Mouse (Mus musculus): ENCODE measurements around the gene March11. TPM values are rescaled to one million over a fixed set of nuclear protein-coding genes. Genes with fewer than 3 reads are reported as not detected.

The March11 gene
- polyA plus RNA-seq, 1 experiment from 2014 or later, result 1.1 TPM

DNA sequence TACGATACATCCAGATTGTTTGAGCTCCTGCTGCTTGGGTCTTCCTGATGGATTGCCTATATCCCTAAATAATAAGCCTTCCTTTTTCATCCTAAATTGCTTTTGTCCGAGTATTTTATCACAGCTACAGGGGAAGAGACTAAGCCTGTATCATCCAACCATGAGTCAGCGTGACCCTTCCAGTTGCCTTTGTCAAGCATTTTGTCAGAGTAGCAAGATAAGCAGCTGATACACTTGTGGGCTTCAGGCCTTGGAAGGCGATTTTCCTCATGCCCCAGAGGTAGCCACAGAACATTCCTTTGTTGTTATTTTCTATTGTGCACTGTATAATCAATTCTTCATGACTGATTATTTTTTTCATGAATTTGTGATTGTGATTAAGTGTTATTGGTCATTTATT, 14.0 kb downstream of the March11 start:
- H3K4me3 ChIP-seq (replicated peaks), result no peak overlapping the region

DNA sequence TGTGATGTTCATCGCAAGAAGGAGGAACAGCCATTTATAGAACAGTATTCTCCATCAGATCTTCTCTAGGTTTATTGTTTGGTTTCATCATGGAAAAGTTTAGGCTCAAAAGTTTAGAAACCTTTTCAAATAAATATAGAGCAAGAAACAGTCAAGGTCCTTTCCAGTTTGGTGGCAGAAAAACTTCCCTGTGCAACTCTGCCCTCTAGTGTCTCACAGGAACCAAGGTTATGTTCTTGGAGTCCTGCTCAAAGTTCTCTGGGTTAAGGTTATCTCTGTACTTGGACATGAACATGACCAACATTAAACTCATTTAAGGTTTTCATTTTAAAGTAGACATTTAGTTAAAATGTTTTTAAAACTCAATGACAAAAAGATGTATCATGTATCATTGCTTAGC, 18.3 kb downstream of the March11 start:
- no peak for ATAC-seq (ENCODE audit: insufficient number of reproducible peaks, low FRiP score, low TSS enrichment, low read depth)

More for the DNA sequence above, 14.0 kb downstream of the March11 start:
- no peaks in the 10 kb centered on the region for H3K36me3 ChIP-seq
- no peaks in the 10 kb centered on the region for H3K9me3 ChIP-seq (replicated peaks)
- H3K9ac ChIP-seq, result no peak overlapping the region
- H3K27ac ChIP-seq (replicated peaks), result no peak overlapping the region
- no peak overlapping the region for H3K4me2 ChIP-seq (replicated peaks)
- no peaks in the 10 kb centered on the region for H3K4me1 ChIP-seq
- WGBS, result 85% methylated on average over 4 of the region's 4 CpGs
- no peak for ATAC-seq (ENCODE audit: insufficient number of reproducible peaks, low FRiP score, low TSS enrichment, low read depth)
- no peaks in the 10 kb centered on the region for H3K27me3 ChIP-seq

DNA sequence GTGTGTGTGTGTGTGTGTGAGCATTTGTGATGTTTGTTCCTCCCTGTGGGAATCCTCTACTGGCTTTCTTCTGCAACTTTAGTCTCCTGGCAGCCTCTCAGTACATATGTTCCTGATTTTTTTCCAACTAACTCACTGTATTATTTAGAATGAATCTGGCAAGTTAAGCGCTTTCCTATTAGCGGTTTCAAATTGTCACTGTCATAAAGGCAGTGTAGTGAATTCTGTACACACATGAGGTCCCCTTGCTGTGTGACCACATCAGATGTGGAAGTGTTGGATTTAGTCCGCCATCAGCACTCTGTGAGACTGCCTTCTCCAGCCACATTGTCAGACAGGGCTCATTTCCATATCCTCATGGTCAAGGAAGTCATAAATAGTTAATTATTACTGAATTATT, 26.9 kb downstream of the March11 start:
- H3K4me1 ChIP-seq, result no peaks in the 10 kb centered on the region; the same call in 1 of the 2 replicates

More for the DNA sequence above, 18.3 kb downstream of the March11 start:
- Histone ChIP-seq H3K9ac (no peak overlapping the region), H3K27me3 (no peaks in the 10 kb centered on the region), H3K27ac (replicated peaks) (no peak overlapping the region), H3K36me3 (no peaks in the 10 kb centered on the region), H3K4me3 (replicated peaks) (no peak overlapping the region), H3K4me2 (replicated peaks) (no peak overlapping the region), H3K9me3 (replicated peaks) (no peaks in the 10 kb centered on the region), H3K4me1 (no peaks in the 10 kb centered on the region)
- 91% methylated on average over 1 of the region's 1 CpGs for WGBS

DNA sequence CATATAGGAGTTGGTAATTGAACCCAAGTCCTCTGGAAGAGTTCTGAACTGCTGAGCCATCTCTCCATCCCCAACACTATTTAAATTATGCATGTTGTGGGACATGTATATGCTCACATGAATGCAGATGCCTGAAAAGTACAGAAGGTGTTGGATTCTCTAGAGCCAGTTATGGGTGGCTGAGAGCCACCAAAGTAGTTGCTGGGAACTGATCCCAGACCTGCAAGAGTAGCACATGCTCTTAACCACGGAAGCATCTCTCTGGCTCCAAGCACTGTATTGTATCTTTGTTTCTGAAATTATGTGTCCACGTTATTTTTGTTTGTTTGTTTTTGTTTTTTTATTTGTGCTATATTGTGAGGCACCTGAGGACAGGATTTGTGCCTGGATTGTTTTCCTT, 28.9 kb downstream of the March11 start:
- 88% methylated on average over 2 of the region's 2 CpGs for WGBS
- Histone ChIP-seq H3K27ac (replicated peaks) (no peak overlapping the region), H3K36me3 (no peaks in the 10 kb centered on the region), H3K4me3 (replicated peaks) (no peak overlapping the region), H3K4me2 (replicated peaks) (no peak overlapping the region), H3K4me1 (no peaks in the 10 kb centered on the region; the same call in 1 of the 2 replicates), H3K9ac (no peak overlapping the region), H3K9me3 (replicated peaks) (no peaks in the 10 kb centered on the region), H3K27me3 (no peaks in the 10 kb centered on the region)
- no peak for ATAC-seq (ENCODE audit: insufficient number of reproducible peaks, low FRiP score, low TSS enrichment, low read depth)

More for the DNA sequence above, 26.9 kb downstream of the March11 start:
- H3K36me3 ChIP-seq, result no peaks in the 10 kb centered on the region
- ATAC-seq (ENCODE audit: insufficient number of reproducible peaks, low FRiP score, low TSS enrichment, low read depth), result no peak
- no peak overlapping the region for H3K4me3 ChIP-seq (replicated peaks)
- H3K27ac ChIP-seq (replicated peaks), result no peak overlapping the region
- no peak overlapping the region for H3K9ac ChIP-seq
- no peaks in the 10 kb centered on the region for H3K9me3 ChIP-seq (replicated peaks)
- 52% methylated on average over 3 of the region's 3 CpGs for WGBS
- H3K4me2 ChIP-seq (replicated peaks), result no peak overlapping the region
- H3K27me3 ChIP-seq, result no peaks in the 10 kb centered on the region

DNA sequence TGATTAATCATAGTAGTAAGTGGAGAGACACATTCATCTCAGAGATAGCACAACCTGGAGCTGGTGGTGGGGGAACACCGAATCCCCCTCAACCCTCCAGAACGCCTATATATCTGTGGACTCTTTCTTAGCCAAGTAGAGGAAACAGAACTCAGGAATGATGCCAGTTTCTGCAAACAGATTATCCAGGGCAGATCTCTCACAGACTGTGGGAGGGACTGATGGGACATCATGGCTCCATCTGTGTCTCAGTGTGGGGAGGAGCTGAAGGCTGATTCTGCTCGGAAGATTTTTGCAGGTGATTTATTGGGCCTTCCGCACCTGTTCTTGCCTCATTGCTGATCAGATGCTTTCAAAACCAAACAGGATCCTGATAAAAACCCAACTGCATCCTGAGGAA, 29.5 kb downstream of the March11 start:
- Histone ChIP-seq H3K9me3 (replicated peaks) (no peaks in the 10 kb centered on the region), H3K27ac (replicated peaks) (no peak overlapping the region), H3K27me3 (no peaks in the 10 kb centered on the region), H3K9ac (no peak overlapping the region), H3K4me2 (replicated peaks) (no peak overlapping the region), H3K36me3 (no peaks in the 10 kb centered on the region), H3K4me1 (no peaks in the 10 kb centered on the region; the same call in 1 of the 2 replicates), H3K4me3 (replicated peaks) (no peak overlapping the region)
- whole genome bisulfite sequencing, result 82% methylated on average over 4 of the region's 4 CpGs
- ATAC-seq (ENCODE audit: insufficient number of reproducible peaks, low FRiP score, low TSS enrichment, low read depth), result no peak

DNA sequence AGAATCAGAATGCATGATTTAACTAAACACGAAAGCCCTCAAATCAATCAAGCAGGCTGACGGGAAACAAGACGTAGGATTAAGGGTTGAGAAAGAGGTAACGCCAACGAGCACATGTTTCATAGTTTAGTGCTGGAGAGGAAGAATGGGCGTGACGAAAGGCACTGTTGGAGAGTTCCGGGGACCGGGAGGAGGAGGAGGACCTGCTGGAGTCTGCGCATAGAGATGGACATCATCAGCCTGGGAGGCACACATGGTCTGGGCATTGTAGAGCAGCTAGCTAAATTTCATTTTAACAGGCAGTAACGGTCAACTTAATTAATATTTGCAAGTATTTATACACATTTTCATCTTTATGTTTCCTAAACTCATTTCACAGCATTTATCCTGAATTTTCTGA, 31.6 kb downstream of the March11 start:
- Histone ChIP-seq H3K4me3 (replicated peaks) (no peak overlapping the region), H3K27me3 (no peaks in the 10 kb centered on the region), H3K9ac (no peak overlapping the region), H3K4me1 (no peaks in the 10 kb centered on the region; the same call in 1 of the 2 replicates), H3K27ac (replicated peaks) (no peak overlapping the region), H3K4me2 (replicated peaks) (no peak overlapping the region), H3K9me3 (replicated peaks) (no peaks in the 10 kb centered on the region), H3K36me3 (no peaks in the 10 kb centered on the region)
- 70% methylated on average over 11 of the region's 11 CpGs for WGBS
- no peak for ATAC-seq (ENCODE audit: insufficient number of reproducible peaks, low FRiP score, low TSS enrichment, low read depth)

DNA sequence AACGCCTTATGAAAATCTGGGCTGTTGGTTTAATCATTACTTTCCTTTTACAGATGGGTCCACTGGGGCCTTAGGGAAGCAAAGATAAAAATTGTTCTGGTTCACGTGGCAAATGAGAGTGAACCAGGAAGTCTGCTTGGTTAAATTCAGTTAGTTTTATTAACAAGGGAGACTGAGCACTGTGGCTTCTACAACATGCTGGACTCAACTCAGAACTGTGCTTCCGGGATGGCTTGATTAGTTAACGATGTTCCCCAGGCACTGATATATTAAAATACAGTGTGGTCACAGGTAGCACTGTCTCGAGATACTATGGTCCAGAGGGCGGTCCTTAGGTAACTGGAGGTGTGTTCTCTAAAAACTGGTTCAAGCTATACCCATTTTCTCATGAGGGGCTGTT, 32.1 kb downstream of the March11 start:
- 77% methylated on average over 6 of the region's 6 CpGs for WGBS
- Histone ChIP-seq H3K36me3 (no peaks in the 10 kb centered on the region), H3K4me2 (replicated peaks) (no peak overlapping the region), H3K4me3 (replicated peaks) (no peak overlapping the region), H3K9me3 (replicated peaks) (no peaks in the 10 kb centered on the region), H3K9ac (no peak overlapping the region), H3K27ac (replicated peaks) (no peak overlapping the region), H3K27me3 (no peaks in the 10 kb centered on the region), H3K4me1 (no peaks in the 10 kb centered on the region)
- no peak for ATAC-seq (ENCODE audit: insufficient number of reproducible peaks, low FRiP score, low TSS enrichment, low read depth)

DNA sequence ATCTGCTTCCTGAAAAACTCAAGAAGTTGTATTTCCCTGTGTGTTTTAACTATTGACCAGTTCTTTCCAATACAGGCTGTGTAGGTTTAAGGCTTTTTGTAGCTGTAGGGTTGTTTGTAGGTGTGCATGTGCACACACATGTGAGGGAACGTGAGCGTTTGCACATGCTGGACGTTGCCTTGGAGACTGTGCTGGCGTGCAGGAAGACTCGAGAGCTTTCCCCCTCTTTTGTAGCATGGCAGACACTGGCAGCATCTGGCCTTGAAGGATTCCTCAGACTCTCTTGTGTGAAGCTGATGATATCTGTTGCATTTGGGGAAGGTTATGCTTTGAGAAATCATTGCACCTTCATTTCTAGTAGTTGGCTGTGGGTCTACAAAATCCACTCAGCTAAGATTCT, 35.5 kb downstream of the March11 start:
- no peak for ATAC-seq (ENCODE audit: insufficient number of reproducible peaks, low FRiP score, low TSS enrichment, low read depth)

DNA sequence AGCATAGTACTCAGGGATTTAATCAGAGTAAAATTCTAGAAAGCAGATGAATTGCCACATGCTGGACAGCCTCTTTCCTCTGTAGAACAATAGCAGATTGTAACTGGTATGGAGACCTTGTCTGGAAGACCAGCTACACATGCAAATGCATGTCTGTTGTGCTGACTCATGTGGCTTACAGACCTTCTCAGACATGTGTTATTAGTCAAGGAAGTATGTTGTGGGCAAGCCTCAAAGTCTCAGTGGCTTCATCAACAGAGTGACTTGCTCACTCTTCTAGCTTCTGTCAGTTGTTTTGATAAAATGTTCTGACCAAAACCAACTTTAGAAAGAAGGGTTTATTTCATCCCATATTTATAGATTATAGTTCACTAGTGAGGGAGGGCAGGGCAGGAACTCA, 44.8 kb downstream of the March11 start:
- H3K9me3 ChIP-seq (replicated peaks), result no peaks in the 10 kb centered on the region
- no peaks in the 10 kb centered on the region for H3K27me3 ChIP-seq
- no peak overlapping the region for H3K9ac ChIP-seq
- no peaks in the 10 kb centered on the region for H3K4me1 ChIP-seq
- no peak for ATAC-seq (ENCODE audit: insufficient number of reproducible peaks, low FRiP score, low TSS enrichment, low read depth)
- H3K36me3 ChIP-seq, result no peaks in the 10 kb centered on the region
- no peak overlapping the region for H3K27ac ChIP-seq (replicated peaks)
- no peak overlapping the region for H3K4me3 ChIP-seq (replicated peaks)
- no peak overlapping the region for H3K4me2 ChIP-seq (replicated peaks)

More for the DNA sequence above, 35.5 kb downstream of the March11 start:
- no peak overlapping the region for H3K4me3 ChIP-seq (replicated peaks)
- H3K36me3 ChIP-seq, result no peaks in the 10 kb centered on the region
- H3K9me3 ChIP-seq (replicated peaks), result no peaks in the 10 kb centered on the region
- no peak overlapping the region for H3K27ac ChIP-seq (replicated peaks)
- no peaks in the 10 kb centered on the region for H3K4me1 ChIP-seq
- H3K9ac ChIP-seq, result no peak overlapping the region
- H3K27me3 ChIP-seq, result no peaks in the 10 kb centered on the region
- H3K4me2 ChIP-seq (replicated peaks), result no peak overlapping the region
- 80% methylated on average over 5 of the region's 5 CpGs for WGBS

DNA sequence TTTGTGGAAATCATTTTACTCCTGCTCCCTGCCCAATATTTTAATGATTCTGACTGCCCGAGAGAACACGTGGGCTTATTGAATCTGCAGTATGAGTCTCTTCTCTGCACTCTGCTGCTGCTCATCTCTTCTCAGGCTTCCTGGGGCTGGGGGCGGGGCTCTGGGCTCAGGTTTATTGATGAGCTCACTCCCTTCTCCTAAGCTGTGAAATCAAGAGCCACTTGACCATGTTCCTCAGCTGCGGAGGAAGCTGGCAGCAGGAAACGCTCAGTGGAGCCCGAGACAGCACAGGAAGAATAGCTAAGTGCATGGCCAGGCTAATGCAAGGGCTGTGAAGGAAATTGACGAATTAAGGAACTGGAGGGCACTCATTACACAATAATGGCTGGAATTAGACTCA, 56.5 kb downstream of the March11 start:
- H3K9me3 ChIP-seq (replicated peaks), result no peaks in the 10 kb centered on the region

DNA sequence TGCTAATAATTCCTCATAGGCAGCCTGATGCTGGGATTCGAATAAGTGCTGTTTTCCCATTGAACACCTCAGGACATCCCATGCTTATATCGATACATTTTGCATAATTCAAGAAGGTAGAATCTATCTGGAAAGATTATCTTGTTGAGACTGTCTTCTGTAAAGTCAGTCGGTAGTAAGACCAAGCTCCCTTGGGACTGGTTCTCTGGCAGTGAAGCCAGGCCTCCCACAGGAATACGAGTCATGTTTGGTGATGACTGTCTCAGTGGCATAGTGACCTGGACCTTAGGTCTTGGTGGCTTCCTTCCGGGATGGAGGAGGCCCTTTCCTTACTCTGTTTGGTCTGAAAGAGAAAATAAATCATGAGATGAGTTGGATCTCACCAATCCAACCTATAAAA, 57.7 kb downstream of the March11 start:
- H3K27ac ChIP-seq (replicated peaks), result no peak overlapping the region
- H3K36me3 ChIP-seq, result no peaks in the 10 kb centered on the region
- no peaks in the 10 kb centered on the region for H3K4me1 ChIP-seq
- H3K27me3 ChIP-seq, result no peaks in the 10 kb centered on the region
- ATAC-seq (ENCODE audit: insufficient number of reproducible peaks, low FRiP score, low TSS enrichment, low read depth), result no peak
- H3K4me2 ChIP-seq (replicated peaks), result no peak overlapping the region
- no peak overlapping the region for H3K9ac ChIP-seq
- H3K9me3 ChIP-seq (replicated peaks), result no peaks in the 10 kb centered on the region
- WGBS, result 87% methylated on average over 5 of the region's 5 CpGs
- H3K4me3 ChIP-seq (replicated peaks), result no peak overlapping the region

More for the DNA sequence above, 56.5 kb downstream of the March11 start:
- Histone ChIP-seq H3K4me1 (no peaks in the 10 kb centered on the region), H3K4me3 (replicated peaks) (no peak overlapping the region), H3K27me3 (no peaks in the 10 kb centered on the region), H3K9ac (no peak overlapping the region), H3K4me2 (replicated peaks) (no peak overlapping the region), H3K36me3 (no peaks in the 10 kb centered on the region), H3K27ac (replicated peaks) (no peak overlapping the region)
- ATAC-seq (ENCODE audit: insufficient number of reproducible peaks, low FRiP score, low TSS enrichment, low read depth), result no peak
- 30% methylated on average over 7 of the region's 7 CpGs for WGBS

DNA sequence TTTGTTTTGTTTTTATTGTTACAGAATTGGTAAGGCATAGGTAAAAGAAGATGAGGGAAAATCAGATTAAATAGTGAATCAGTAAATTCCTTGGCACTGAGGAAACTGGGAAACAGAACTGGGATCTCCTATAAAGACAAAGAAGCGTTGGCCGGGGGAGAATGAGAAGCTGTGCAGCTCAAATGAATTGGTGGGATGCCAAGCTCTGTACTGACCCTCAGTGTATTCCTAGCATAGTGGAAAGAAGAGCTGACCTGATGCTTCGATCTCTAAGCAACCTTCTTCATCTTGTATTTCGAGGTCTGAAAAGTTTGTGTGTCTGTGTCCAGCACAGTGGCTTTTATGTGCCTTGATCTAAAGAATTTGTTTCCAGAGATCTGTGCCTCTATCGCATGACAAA, 64.9 kb downstream of the March11 start:
- Histone ChIP-seq H3K27me3 (no peaks in the 10 kb centered on the region), H3K36me3 (no peaks in the 10 kb centered on the region), H3K4me3 (replicated peaks) (no peak overlapping the region), H3K27ac (replicated peaks) (no peak overlapping the region), H3K9ac (no peak overlapping the region), H3K4me1 (no peaks in the 10 kb centered on the region), H3K9me3 (replicated peaks) (no peaks in the 10 kb centered on the region), H3K4me2 (replicated peaks) (no peak overlapping the region)
- no peak for ATAC-seq (ENCODE audit: insufficient number of reproducible peaks, low FRiP score, low TSS enrichment, low read depth)
- 92% methylated on average over 5 of the region's 5 CpGs for WGBS

All from embryonic facial prominence, embryonic 15.5 days (tissue).